Mouse (Mus musculus) common myeloid progenitor, adult 5-6 weeks (primary cell): ENCODE measurements around the gene Lama5. TPM values are rescaled to one million over a fixed set of nuclear protein-coding genes. Genes with fewer than 3 reads are reported as not detected.

ENCODE experiments used
- ATAC-seq: replicated peaks from 2 replicates; pipeline ENCODE4 v1.8.0; 2016; ENCODE audit warnings: low read depth, mild to moderate bottlenecking, moderate TSS enrichment, inconsistent platforms; ENCODE audit not compliant: poor library complexity, severe bottlenecking
- total RNA-seq: library from RNA; stranded (forward); fragments of 200-1000, 187-1606 nt; gene quantifications from 2 replicates; pipeline ENCODE4 v1.2.3, GENCODE M21; 2017

Lama5 gene
- total RNA-seq, 1 experiment from 2014 or later = 0.05 TPM

- no peak for ATAC-seq
Measured at GRCm38 (mm10) chr2:180228060-180228458, 2.4 kb upstream of the Lama5 start.

GRCm38 (mm10) chr2:180227262-180228059, 1.8 kb upstream of the Lama5 start:
- peak; percentile 86 for ATAC-seq

GRCm38 (mm10) chr2:180225044-180225761, 456 bp downstream of the Lama5 start:
- ATAC-seq = peak; percentile 9; the same call in 1 of the 2 replicates

- no peak for ATAC-seq
Measured at GRCm38 (mm10) chr2:180224647-180225043, 1.0 kb downstream of the Lama5 start.

GRCm38 (mm10) chr2:180222250-180222649, 3.4 kb downstream of the Lama5 start:
- ATAC-seq = peak; percentile 45; the same call in 1 of the 2 replicates

- no peak for ATAC-seq
Measured at GRCm38 (mm10) chr2:180221051-180221450, 4.6 kb downstream of the Lama5 start.

- no peak for ATAC-seq
Measured at GRCm38 (mm10) chr2:180220165-180220564, 5.5 kb downstream of the Lama5 start.

GRCm38 (mm10) chr2:180219145-180219943, 6.3 kb downstream of the Lama5 start:
- no peak for ATAC-seq

- ATAC-seq = no peak
Measured at GRCm38 (mm10) chr2:180218677-180219076, 7.0 kb downstream of the Lama5 start.

GRCm38 (mm10) chr2:180218241-180218640, 7.4 kb downstream of the Lama5 start:
- ATAC-seq = no peak

GRCm38 (mm10) chr2:180217587-180217986, 8.1 kb downstream of the Lama5 start:
- ATAC-seq = no peak

- no peak for ATAC-seq
Measured at GRCm38 (mm10) chr2:180216921-180217320, 8.7 kb downstream of the Lama5 start.

- ATAC-seq = peak; percentile 49; the same call in 1 of the 2 replicates
Measured at GRCm38 (mm10) chr2:180215951-180216350, 9.7 kb downstream of the Lama5 start.

GRCm38 (mm10) chr2:180215011-180215461, 10.6 kb downstream of the Lama5 start:
- no peak for ATAC-seq

- ATAC-seq = no peak
Measured at GRCm38 (mm10) chr2:180214352-180214978, 11.2 kb downstream of the Lama5 start.

GRCm38 (mm10) chr2:180212255-180212654, 13.4 kb downstream of the Lama5 start:
- ATAC-seq = no peak

- no peak for ATAC-seq
Measured at GRCm38 (mm10) chr2:180208976-180209375, 16.7 kb downstream of the Lama5 start.

GRCm38 (mm10) chr2:180207840-180208239, 17.8 kb downstream of the Lama5 start:
- peak; percentile 64 for ATAC-seq

- no peak for ATAC-seq
Measured at GRCm38 (mm10) chr2:180205956-180206280, 19.7 kb downstream of the Lama5 start.
